7 mouse cellular contexts compared by ENCODE assay signal in the genomic region with DNA sequence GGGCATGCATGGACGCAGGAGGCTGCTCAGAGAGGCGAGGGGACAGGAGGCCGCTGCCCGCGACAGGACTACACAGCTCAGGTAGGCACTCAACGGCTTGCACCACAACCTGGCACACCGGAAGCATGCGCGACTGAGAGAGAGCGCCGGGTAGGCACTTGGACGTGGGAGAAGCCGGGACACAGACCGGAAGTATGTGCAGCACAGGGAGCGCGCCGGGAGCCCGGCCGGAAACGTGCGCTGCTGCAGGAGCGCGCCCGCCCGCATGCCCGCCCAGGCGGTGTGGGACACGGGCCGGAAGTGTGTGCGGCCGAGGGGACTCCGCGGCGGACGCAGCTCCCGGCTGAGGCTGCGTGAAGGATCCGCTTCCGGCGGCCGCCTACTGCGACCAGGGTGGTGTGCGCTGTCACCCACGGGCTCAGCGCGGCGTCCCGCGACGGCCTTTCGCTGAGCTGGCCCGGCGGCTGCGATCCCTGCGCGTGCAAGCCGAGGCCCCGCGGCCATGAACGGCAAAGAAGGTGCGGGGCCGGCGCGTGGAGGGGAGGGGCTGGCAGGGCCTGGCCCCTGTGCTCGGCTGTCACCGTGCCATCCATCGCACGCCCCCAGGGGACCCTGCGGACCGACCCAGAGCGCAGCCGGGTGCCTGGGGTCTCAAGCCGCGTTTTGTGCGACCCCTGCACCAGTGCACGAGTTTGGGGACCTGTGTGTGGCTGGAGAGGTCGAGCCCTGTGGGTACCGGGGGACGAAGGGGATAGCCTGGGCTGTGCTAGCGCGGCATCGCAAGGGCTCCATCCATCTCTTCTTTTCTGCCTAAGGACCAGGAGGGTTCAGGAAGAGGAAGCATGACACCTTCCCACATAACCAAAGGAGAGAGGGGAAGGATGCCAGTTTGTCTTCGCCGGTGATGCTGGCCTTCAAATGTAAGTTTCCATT. TPM values are rescaled to one million over a fixed set of nuclear protein-coding genes. Genes with fewer than 3 reads are reported as not detected.
A peak's percentile ranks its signal among the peaks of the same experiment; 100 is the strongest.
DNase-seq lines count a peak whose midpoint lies in the region; ATAC-seq lines count a peak whose summit lies in the region.

A gene (plus strand): TSS at position 303 of the 933 bp plus-strand sequence.

- WGBS in embryonic facial prominence, embryonic 12.5 days, result 3% methylated on average over 69 of the region's 84 CpGs
- 3% methylated on average over 84 of the region's 84 CpGs for WGBS in limb, embryonic 11.5 days
- WGBS in midbrain, embryonic 14.5 days, result 3% methylated on average over 84 of the region's 84 CpGs

- H3K36me3 ChIP-seq in embryonic facial prominence, embryonic 12.5 days, result peaks cover 27% of the 10 kb centered on the region
- peaks cover 10% of the 10 kb centered on the region for H3K36me3 ChIP-seq in limb, embryonic 11.5 days (ENCODE audit: control insufficient read depth, insufficient read depth, low read length)
- peaks cover 25% of the 10 kb centered on the region for H3K36me3 ChIP-seq in midbrain, embryonic 14.5 days (ENCODE audit: control insufficient read depth, insufficient read depth, low read length)

- DNase-seq in adrenal gland, postnatal 25 days, result peak; percentile 93
- DNase-seq in heart, adult 11 months, result peak; percentile 99
- DNase-seq in kidney, adult 18-20 months, result peak; percentile 93
- peak; percentile 95 for DNase-seq in limb, embryonic 11.5 days (ENCODE audit: low spot score)
- DNase-seq in midbrain, embryonic 14.5 days, result peak; percentile 97
- peak; percentile 76 to 81 for DNase-seq in spleen, adult 18-20 months

- H3K4me2 ChIP-seq in embryonic facial prominence, embryonic 12.5 days (replicated peaks), result peak within 1 kb of the TSS; percentile 88
- H3K4me2 ChIP-seq in limb, embryonic 11.5 days (ENCODE audit: low read depth, severe bottlenecking), result peak within 1 kb of the TSS; percentile 86
- peak within 1 kb of the TSS; percentile 82 for H3K4me2 ChIP-seq in midbrain, embryonic 14.5 days (ENCODE audit: low read length)

- H3K27ac ChIP-seq in embryonic facial prominence, embryonic 12.5 days, result peak within 1 kb of the TSS; percentile 82
- peak within 1 kb of the TSS; percentile 68 for H3K27ac ChIP-seq in limb, embryonic 11.5 days (replicated peaks; ENCODE audit: low read depth, low read length)
- peak within 1 kb of the TSS; percentile 84 for H3K27ac ChIP-seq in midbrain, embryonic 14.5 days (replicated peaks; ENCODE audit: low read depth, low read length)

- no peaks in the 10 kb centered on the region for H3K27me3 ChIP-seq in embryonic facial prominence, embryonic 12.5 days
- no peaks in the 10 kb centered on the region for H3K27me3 ChIP-seq in limb, embryonic 11.5 days (ENCODE audit: control insufficient read depth, insufficient read depth, low read length)
- no peaks in the 10 kb centered on the region for H3K27me3 ChIP-seq in midbrain, embryonic 14.5 days (ENCODE audit: control insufficient read depth, insufficient read depth, low read length)

- no peaks in the 10 kb centered on the region for H3K9me3 ChIP-seq in embryonic facial prominence, embryonic 12.5 days
- no peaks in the 10 kb centered on the region for H3K9me3 ChIP-seq in limb, embryonic 11.5 days (ENCODE audit: control insufficient read depth, low read length)
- no peaks in the 10 kb centered on the region for H3K9me3 ChIP-seq in midbrain, embryonic 14.5 days (ENCODE audit: control insufficient read depth, low read length)

- peak within 1 kb of the TSS; percentile 87 for H3K9ac ChIP-seq in embryonic facial prominence, embryonic 12.5 days
- H3K9ac ChIP-seq in limb, embryonic 11.5 days (ENCODE audit: low read length), result peak within 1 kb of the TSS; percentile 94
- peak within 1 kb of the TSS; percentile 93 for H3K9ac ChIP-seq in midbrain, embryonic 14.5 days (replicated peaks; ENCODE audit: low read length)

- peak within 1 kb of the TSS; percentile 94 for H3K4me3 ChIP-seq in embryonic facial prominence, embryonic 12.5 days
- peak within 1 kb of the TSS; percentile 99 for H3K4me3 ChIP-seq in limb, embryonic 11.5 days (ENCODE audit: low read depth, low read length)
- H3K4me3 ChIP-seq in midbrain, embryonic 14.5 days (replicated peaks; ENCODE audit: low read depth, low read length), result peak within 1 kb of the TSS; percentile 97

- H3K4me1 ChIP-seq in embryonic facial prominence, embryonic 12.5 days, result peaks cover 7% of the 10 kb centered on the region
- H3K4me1 ChIP-seq in limb, embryonic 11.5 days (ENCODE audit: control insufficient read depth, insufficient read depth, low read length), result no peaks in the 10 kb centered on the region
- peaks cover 9% of the 10 kb centered on the region; the same call in 1 of the 2 replicates for H3K4me1 ChIP-seq in midbrain, embryonic 14.5 days (ENCODE audit: control insufficient read depth, insufficient read depth, low read length)

- ATAC-seq in embryonic facial prominence, embryonic 12.5 days (ENCODE audit: insufficient number of reproducible peaks, insufficient read depth, low FRiP score, low TSS enrichment), result peak; percentile 95
- ATAC-seq in limb, embryonic 11.5 days (ENCODE audit: insufficient number of reproducible peaks, low FRiP score, low TSS enrichment, low read depth), result peak; percentile 96
- peak; percentile 99 for ATAC-seq in midbrain, embryonic 14.5 days (ENCODE audit: low FRiP score, low TSS enrichment)

RNA-seq across cellular contexts. Expression of the gene that starts here (rescaled TPM):
- total RNA-seq in adrenal gland, postnatal 25 days (2021), result 84.8 and 93.5 TPM in 2 replicates
- 138 and 140 TPM in 2 replicates for polyA plus RNA-seq in embryonic facial prominence, embryonic 12.5 days (2016; fragmentation: Nextera tagmentation; extraction: Ambion mirVana)
- 143 and 144 TPM in 2 replicates for polyA plus RNA-seq in limb, embryonic 11.5 days (2014; fragmentation: Nextera tagmentation; extraction: Ambion mirVana)
- polyA plus RNA-seq in midbrain, embryonic 14.5 days (2014; fragmentation: Nextera tagmentation; extraction: Ambion mirVana), result 211 and 242 TPM in 2 replicates

Comparison
In these comparisons a context has a peak if more than half of its experiments do, and no peak if none do; other contexts are left out.
1. Peak in every context shown above with its lines: DNase-seq, ATAC-seq, H3K4me3 ChIP-seq and H3K27ac ChIP-seq.